Mouse (Mus musculus): ENCODE measurements around the gene Ipo9. TPM values are rescaled to one million over a fixed set of nuclear protein-coding genes. Genes with fewer than 3 reads are reported as not detected.

The Ipo9 gene
- 36.1 and 61.9 TPM in 2 replicates for total RNA-seq (2017)

DNA sequence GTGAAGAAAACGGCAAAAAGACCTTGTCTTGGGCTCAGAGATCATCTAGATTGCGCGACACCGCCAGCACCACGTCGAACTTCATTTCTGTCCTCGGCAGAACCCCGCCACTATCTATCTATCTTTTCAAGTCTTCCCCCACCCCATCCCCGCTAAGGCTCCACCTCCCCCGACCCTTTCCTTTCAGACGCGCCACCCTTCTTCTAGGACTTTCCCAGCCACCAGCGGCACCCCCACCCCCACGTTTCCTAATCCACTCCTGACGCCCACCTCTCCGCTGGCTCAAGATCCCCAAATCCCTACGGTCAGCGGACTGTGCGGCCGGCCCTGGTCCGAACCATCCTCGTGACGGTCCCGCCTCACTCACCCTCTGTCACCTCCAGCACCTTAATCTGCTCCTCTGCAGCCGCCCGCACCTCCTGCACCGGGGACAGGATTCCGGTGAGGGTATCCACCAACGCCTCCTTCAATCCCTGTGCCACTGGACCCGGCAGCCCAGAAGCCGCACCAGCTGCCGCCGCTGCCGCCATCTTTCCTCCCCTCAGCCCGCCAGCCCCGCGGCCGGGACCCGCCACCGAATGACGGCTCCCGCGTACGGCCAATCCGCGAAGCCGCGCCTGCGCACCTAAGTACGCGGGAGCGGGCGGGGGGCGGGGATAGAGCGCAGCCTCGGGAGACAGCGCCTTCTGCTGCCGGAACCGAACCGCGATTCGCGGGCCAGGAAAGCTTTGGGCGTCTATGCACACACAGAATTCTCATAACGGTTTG is at the start of gene Ipo9:
TSS of gene Ipo9 (minus strand) at position 599 of the 768 bp plus-strand sequence.
- ATAC-seq (replicated peaks in 1 of 2; ENCODE audit: insufficient read depth in 1 of 2, low FRiP score in 2 of 2, low TSS enrichment in 1 of 2, low read depth in 1 of 2, poor library complexity in 2 of 2, severe bottlenecking in 2 of 2), result peak; percentile 93 to 94

DNA sequence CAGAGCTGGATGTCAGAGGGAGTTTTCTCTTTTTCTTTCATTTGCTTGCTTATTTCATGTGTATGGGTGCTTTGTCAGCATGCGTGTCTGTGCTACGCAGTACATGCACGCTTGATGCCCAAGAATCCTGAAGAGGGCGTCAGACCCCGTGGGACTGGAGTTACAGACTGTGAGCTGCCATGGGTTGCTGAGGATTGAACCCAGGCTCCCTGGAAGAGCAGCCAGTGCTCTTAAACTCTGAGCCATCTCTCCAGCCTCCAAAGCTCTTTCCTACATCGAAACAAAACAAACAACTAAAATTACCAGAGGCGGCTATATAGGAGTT is 45.2 kb upstream of the Ipo9 start:
- ATAC-seq (replicated peaks in 1 of 2; ENCODE audit: insufficient read depth in 1 of 2, low FRiP score in 2 of 2, low TSS enrichment in 1 of 2, low read depth in 1 of 2, poor library complexity in 2 of 2, severe bottlenecking in 2 of 2), result no peak

DNA sequence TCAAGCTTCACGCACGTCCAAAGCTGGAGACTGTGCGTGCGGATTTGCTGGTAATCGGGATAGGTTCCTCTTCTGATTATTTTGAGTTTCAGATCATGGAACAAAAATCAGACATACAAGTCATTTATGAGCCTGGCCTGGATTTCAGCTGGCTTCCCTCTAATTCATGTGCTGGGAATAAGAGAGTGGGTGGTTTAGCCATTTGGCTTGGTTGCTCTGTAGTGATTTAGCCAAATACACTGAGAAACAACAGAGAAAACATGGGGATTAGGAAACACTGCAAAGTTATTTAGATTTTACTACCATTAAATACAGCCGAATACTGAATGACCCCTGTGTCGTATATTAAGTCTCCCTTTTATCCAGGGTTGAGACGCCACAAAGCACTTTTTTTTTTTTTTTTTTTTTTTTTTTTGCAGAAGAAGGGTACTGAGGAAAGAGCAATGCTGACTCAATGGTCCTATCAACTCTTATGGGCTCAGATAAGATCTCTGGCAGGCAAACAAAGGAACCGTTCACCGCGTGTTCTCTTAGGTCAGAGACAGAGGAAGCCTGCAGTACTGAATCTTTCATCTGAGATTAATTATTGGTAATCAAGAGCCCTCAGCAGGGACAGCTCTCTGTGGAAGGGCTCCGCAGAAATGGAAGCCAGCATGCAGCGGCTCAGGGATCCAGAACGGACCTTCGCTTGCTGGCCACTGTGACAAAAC is 44.7 kb upstream of the Ipo9 start:
- ATAC-seq (replicated peaks in 1 of 2; ENCODE audit: insufficient read depth in 1 of 2, low FRiP score in 2 of 2, low TSS enrichment in 1 of 2, low read depth in 1 of 2, poor library complexity in 2 of 2, severe bottlenecking in 2 of 2), result no peak

GRCm38 (mm10) chr1:135472536-135472935 is 42.2 kb upstream of the Ipo9 start:
- ATAC-seq (replicated peaks in 1 of 2; ENCODE audit: insufficient read depth in 1 of 2, low FRiP score in 2 of 2, low TSS enrichment in 1 of 2, low read depth in 1 of 2, poor library complexity in 2 of 2, severe bottlenecking in 2 of 2), result no peak

- ATAC-seq (replicated peaks in 1 of 2; ENCODE audit: insufficient read depth in 1 of 2, low FRiP score in 2 of 2, low TSS enrichment in 1 of 2, low read depth in 1 of 2, poor library complexity in 2 of 2, severe bottlenecking in 2 of 2), result peak in 1 of 2 experiments; percentile 25; a peak in 1 of 4 replicates
These were observed 41.4 kb upstream of the Ipo9 start for GRCm38 (mm10) chr1:135471742-135472141.

- no peak for ATAC-seq (replicated peaks in 1 of 2; ENCODE audit: insufficient read depth in 1 of 2, low FRiP score in 2 of 2, low TSS enrichment in 1 of 2, low read depth in 1 of 2, poor library complexity in 2 of 2, severe bottlenecking in 2 of 2)
These were observed 40.2 kb upstream of the Ipo9 start for GRCm38 (mm10) chr1:135470546-135470945.

DNA sequence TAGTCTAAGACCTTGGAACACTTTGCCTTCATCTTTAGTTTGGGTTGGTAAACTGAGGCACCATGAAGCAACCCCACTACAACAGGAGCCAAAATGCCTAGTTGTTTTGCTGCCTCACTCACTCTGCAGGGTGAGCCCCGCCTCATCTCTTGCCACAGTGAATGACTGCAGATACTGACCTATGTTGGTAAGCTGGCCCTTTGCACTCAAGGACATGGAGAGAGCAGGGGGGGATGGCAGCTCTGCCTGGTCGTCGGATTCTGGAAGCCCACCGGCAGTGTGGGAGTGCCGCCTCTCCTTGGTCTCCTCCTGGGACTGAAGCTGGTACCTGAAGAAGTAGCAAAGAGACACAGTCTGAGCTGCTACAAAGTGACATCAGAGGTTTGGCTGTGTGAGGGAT is 37.2 kb upstream of the Ipo9 start:
- no peak for ATAC-seq (replicated peaks in 1 of 2; ENCODE audit: insufficient read depth in 1 of 2, low FRiP score in 2 of 2, low TSS enrichment in 1 of 2, low read depth in 1 of 2, poor library complexity in 2 of 2, severe bottlenecking in 2 of 2)

GRCm38 (mm10) chr1:135466935-135467334 is 36.6 kb upstream of the Ipo9 start:
- no peak for ATAC-seq (replicated peaks in 1 of 2; ENCODE audit: insufficient read depth in 1 of 2, low FRiP score in 2 of 2, low TSS enrichment in 1 of 2, low read depth in 1 of 2, poor library complexity in 2 of 2, severe bottlenecking in 2 of 2)

DNA sequence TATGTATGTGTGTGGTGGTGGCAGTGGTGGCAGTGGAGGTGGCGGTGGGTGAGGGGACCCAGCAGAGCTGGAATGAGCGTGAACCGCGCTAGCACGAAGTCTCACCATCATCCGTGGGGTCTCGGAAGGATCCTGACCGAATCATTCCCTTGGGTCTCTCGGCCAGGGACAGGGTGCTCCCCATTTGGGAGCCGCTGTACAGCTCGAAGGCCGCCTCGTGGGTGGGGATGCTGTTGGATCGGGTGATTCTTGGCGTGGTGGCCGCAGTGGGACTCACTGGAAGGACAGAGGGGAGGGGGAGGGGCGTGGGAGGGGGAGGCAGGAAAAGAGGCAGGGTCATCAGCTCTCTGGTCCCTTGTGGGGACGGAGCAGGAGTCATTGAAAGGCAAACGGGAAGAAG is 35.4 kb upstream of the Ipo9 start:
- ATAC-seq (replicated peaks in 1 of 2; ENCODE audit: insufficient read depth in 1 of 2, low FRiP score in 2 of 2, low TSS enrichment in 1 of 2, low read depth in 1 of 2, poor library complexity in 2 of 2, severe bottlenecking in 2 of 2), result no peak

DNA sequence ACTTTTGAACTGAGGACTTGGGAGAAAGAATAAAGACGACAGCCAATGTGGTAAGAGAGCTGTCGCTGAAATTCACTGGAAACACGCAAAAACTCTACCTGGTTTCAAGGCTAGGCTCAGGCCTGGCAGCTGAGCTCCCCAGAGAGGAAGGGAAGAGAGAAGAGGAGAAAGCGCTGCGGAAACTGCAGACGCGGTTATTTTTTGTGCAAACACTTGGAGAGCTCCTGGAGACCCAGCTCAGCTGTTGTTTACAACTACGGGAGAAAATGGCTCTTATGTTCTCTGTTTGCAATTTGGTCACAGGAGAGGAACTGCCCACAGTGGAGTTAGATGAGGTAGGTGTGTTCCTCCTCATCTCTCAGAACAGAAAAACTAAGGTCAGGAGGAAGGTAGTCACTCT is 32.4 kb upstream of the Ipo9 start:
- no peak for ATAC-seq (replicated peaks in 1 of 2; ENCODE audit: insufficient read depth in 1 of 2, low FRiP score in 2 of 2, low TSS enrichment in 1 of 2, low read depth in 1 of 2, poor library complexity in 2 of 2, severe bottlenecking in 2 of 2)

DNA sequence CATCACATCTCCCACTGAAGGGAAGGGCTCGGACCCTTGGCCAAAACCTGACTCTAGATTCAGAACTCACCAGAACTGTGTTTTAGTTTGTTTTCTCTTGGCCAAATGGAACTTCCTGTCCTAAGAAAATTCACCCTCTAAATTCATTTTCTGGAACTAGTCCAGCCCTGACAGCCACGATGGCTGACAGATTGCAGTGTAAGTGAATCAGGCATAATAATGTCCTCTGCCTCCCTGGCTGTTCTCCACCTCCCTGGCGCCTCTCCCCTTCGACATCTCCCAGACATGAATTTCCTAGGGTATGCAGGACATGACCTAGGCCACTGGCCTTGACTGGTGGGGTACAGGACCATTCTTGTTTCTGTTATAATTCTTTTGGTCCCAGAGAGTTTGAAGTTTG is 32.0 kb upstream of the Ipo9 start:
- ATAC-seq (replicated peaks in 1 of 2; ENCODE audit: insufficient read depth in 1 of 2, low FRiP score in 2 of 2, low TSS enrichment in 1 of 2, low read depth in 1 of 2, poor library complexity in 2 of 2, severe bottlenecking in 2 of 2), result no peak

DNA sequence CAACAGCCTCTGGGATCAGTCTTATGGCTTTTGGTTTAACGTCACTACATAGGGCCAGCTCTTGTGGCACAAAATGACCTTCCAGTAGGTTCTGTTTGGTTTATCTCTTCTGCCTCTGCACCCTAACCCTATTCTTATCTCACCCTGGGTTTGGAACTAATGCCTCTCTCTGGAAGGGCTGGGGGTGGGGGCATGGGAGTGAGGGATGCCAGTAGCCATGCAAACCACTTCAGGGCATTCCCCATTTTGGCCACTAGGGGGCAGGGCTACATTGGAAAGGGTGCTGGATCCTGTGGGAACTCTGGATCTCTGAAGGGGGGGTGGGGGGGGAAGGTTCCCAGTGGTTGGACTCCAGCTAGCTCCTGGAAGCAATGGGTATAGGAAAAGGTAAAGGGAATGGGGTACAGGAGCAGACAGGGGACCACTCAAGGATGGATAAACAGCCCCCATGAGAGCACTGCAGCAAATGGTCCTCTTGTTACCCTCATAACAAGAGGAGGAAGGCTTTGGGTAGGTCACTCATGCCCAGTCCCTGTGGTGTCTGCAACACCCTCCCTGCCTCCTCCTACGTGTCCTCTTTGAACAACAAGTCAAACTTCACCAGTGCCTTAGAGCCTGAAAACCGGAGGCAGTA is 30.9 kb upstream of the Ipo9 start:
- 0 out of 4 replicates have a peak, but pooled peaks of 1 of the 2 experiments have one; percentile 48 for ATAC-seq (replicated peaks in 1 of 2; ENCODE audit: insufficient read depth in 1 of 2, low FRiP score in 2 of 2, low TSS enrichment in 1 of 2, low read depth in 1 of 2, poor library complexity in 2 of 2, severe bottlenecking in 2 of 2)

- ATAC-seq (replicated peaks in 1 of 2; ENCODE audit: insufficient read depth in 1 of 2, low FRiP score in 2 of 2, low TSS enrichment in 1 of 2, low read depth in 1 of 2, poor library complexity in 2 of 2, severe bottlenecking in 2 of 2), result no peak
These were observed 30.2 kb upstream of the Ipo9 start for GRCm38 (mm10) chr1:135460521-135460920.

DNA sequence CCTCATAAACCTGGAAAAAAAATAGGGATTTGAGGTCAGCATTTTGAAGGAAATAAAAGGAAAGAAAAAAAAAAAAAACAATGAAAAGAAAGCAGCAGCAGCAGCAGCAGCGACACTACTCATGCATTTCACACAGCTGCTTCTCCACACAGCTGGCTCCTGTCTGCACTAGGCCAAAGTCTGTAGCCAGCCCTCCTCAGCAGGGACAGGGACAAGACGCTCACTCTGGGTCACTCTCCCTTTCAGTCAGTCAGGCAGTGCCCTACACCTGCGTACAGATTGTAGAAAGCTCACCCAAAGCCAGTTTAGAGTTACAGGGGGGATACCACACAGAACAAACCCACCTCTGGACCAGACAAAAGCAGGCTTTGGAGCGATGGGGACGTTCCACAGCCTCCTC is 27.6 kb upstream of the Ipo9 start:
- ATAC-seq (replicated peaks in 1 of 2; ENCODE audit: insufficient read depth in 1 of 2, low FRiP score in 2 of 2, low TSS enrichment in 1 of 2, low read depth in 1 of 2, poor library complexity in 2 of 2, severe bottlenecking in 2 of 2), result no peak

GRCm38 (mm10) chr1:135452259-135452658 is 22.0 kb upstream of the Ipo9 start:
- ATAC-seq (replicated peaks in 1 of 2; ENCODE audit: insufficient read depth in 1 of 2, low FRiP score in 2 of 2, low TSS enrichment in 1 of 2, low read depth in 1 of 2, poor library complexity in 2 of 2, severe bottlenecking in 2 of 2), result peak; percentile 72 to 77

GRCm38 (mm10) chr1:135451419-135451818 is 21.1 kb upstream of the Ipo9 start:
- no peak for ATAC-seq (replicated peaks in 1 of 2; ENCODE audit: insufficient read depth in 1 of 2, low FRiP score in 2 of 2, low TSS enrichment in 1 of 2, low read depth in 1 of 2, poor library complexity in 2 of 2, severe bottlenecking in 2 of 2)

DNA sequence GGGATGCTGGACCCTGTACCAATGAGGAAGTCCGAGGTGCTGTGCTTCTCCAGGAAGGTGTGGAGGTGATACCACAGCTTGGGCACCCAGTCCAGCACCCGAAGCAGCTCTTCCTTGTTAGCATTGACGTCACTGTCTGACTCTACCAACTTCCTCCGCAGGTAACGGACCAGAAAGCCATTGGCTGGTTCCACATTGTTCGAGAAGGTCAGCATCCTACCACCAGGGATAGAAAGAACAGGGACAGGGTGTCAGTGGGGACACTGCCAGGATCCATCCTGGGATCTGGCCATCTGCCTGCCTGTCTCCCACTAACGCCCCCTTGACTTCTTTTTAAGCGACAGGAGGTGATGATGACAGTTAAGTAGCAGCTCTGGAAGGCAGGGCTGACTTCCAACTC is 19.6 kb upstream of the Ipo9 start:
- no peak for ATAC-seq (replicated peaks in 1 of 2; ENCODE audit: insufficient read depth in 1 of 2, low FRiP score in 2 of 2, low TSS enrichment in 1 of 2, low read depth in 1 of 2, poor library complexity in 2 of 2, severe bottlenecking in 2 of 2)

- no peak for ATAC-seq (replicated peaks in 1 of 2; ENCODE audit: insufficient read depth in 1 of 2, low FRiP score in 2 of 2, low TSS enrichment in 1 of 2, low read depth in 1 of 2, poor library complexity in 2 of 2, severe bottlenecking in 2 of 2)
These were observed 18.6 kb upstream of the Ipo9 start for GRCm38 (mm10) chr1:135448940-135449339.

Data from hematopoietic stem cell, adult 5-6 weeks (primary cell).